Mouse (Mus musculus) olfactory bulb, adult 2 months (tissue): ENCODE results near the gene Pex7.

Experiments used
- CTCF ChIP-seq: fragments of 200-500 bp; IDR thresholded peaks from 2 replicates; pipeline ENCODE4 v1.5.1; 2012; ENCODE audit warnings: low read depth, mild to moderate bottlenecking, low read length, moderate library complexity; ENCODE audit not compliant: insufficient read depth
- POLR2A ChIP-seq: fragments of 200-500 bp; IDR thresholded peaks from 2 replicates; pipeline ENCODE4 v1.6.1; 2012; ENCODE audit warnings: mild to moderate bottlenecking, low read depth, low read length, moderate library complexity; ENCODE audit not compliant: insufficient read depth

GRCm38 (mm10) chr10:19901992-19902391, 5.5 kb downstream of the Pex7 start:
- TF ChIP-seq POLR2A (no peak), CTCF (no peak)
